Mouse (Mus musculus) kidney, postnatal 25 days (tissue): ENCODE results near the gene Ercc6l2.

ENCODE experiments used
- DNase-seq, 2 experiments: peaks; one replicate each; pipeline ENCODE4 v3.0.0; 2021; ENCODE audit warnings: mixed read lengths in 2 of 2

Gene Ercc6l2

DNA sequence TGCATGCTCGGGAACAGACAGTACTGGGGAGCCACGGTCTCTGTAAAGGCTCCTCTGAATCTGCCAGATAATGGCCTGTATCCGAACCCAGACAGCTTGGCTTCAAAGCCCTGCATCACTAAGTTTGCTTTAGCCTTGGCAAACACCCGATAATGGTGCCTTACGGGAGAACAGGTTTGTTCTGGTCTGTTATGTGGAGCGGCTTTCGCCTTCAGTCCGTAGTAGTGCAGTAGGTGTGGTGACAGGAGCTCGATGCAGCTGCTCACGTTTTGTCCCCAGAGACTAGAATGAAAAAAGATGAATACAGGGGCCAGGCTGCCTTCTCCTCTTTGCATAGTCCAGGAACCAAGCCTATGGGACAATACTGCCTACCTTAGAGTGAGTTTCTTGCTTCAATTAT is 115.5 kb downstream of the Ercc6l2 start:
- DNase-seq = no peak

DNA sequence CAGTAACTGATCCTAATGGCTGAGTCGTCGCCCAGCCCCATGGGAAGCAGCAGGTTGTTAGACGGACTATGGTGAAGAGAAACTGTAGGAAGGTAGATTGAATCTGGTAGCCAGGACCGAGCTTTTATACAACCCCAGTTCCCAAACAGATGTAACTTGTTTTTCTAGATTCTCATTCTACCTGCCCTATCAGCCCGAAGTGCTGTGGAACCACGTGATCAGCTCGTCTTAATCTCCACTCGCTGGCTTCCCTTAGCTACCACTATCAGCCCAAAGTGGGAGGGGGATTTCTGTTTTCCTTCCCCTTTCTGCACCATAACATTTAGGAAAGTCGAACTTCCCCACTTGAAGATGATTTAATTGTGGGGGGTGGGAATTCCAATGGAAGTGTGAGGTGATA is 121.3 kb downstream of the Ercc6l2 start:
- DNase-seq = no peak

DNA sequence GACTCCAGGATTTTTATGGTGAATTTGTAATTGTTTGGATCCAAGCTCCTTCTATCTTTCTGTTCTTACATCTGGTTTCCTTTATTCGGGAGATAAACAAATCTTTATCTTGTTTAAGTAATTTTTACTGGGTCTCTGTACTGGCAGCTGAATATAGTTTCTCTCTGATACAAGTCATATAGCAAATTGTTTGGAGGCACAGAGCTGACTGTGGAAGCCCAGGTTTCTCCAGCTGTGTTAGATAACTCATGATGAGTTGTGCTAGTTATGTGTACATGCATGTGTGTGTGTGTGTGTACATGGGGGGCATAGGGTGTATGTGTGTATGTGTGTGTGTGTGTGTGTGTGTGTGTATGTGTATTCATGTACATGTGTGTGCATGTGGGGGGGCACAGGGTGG is 125.2 kb downstream of the Ercc6l2 start:
- no peak for DNase-seq

DNA sequence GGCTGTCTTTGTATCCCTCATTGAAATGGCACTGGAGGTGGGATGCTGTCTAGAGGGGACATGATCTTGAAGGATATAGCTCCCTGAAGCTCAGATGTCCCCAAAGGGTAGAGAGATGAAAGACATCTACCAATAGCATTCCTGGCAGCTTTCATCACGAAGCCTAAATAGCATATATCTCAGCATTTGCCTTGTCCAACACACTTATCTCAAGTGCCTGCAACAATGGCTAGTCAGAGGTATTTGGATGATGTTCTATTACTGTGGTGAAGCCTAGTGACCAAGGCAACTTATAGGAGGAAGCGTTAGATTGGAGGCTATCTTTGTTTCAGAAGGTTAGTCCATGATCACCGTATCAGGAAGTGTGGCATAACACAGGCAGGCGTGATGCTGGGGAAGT is 126.1 kb downstream of the Ercc6l2 start:
- DNase-seq = no peak

DNA sequence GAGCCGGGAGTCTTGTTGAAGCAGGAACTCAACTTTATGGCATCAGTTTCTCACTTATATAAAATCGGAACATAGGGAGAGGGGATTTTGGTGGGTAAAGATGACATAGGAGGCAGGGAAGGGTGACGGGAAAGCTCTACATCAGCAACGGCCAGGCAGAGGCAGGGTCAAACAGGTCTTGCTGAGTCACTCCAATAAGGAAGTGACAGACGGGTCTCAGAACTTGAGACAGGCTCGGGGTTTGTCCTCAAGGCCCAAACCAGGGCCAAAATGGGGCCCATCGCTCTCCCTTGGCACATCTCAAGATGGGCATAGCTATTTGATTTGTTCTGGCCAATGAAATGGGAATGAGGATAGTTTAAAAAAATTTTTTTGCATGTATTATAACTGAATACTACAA is 128.6 kb downstream of the Ercc6l2 start:
- no peak for DNase-seq

DNA sequence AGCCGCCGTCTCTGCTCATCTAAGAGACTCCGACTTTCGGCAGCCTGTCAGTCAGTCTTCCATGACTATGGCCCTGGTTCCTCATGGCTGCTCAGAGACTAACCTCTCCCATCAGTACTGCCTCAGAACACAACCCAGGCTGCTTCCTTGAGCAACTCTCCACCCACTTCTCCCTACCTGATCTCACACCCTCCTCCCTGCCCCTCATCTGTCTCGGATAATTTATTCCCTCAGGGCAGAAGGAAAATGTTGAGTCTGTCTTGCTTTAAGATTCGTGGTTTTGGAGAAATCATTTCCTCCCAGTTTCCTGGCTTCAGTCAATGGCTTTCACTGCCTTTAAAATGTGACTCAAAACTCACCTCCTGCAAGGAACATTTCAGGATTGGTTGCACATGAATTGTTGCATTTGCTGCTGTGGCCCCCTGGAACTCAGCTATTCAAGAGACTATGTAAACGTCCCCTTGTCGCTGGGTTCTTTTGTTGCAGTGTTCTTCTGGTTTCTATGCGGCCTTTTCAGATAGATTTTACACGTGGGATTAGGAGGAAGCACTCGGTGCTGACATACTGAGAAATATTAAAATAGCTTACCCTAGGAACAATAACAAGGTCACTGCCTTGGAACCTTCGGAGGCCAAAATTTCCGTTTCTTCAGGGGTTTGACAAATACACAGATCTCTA is 129.4 kb downstream of the Ercc6l2 start:
- no peak for DNase-seq
